Mouse (Mus musculus) cerebellum, adult 9-10 months (tissue): Measurements from ENCODE around the gene Jade1.

Experiments used
- DNase-seq: peaks from one replicate; pipeline ENCODE4 v3.0.0; 2022

Gene Jade1

GRCm38 (mm10) chr3:41601226-41602020 lies 45.9 kb downstream of the Jade1 start:
- DNase-seq, result no peak

GRCm38 (mm10) chr3:41602933-41603332 lies 47.4 kb downstream of the Jade1 start:
- no peak for DNase-seq

GRCm38 (mm10) chr3:41603470-41604019 lies 48.0 kb downstream of the Jade1 start:
- DNase-seq, result no peak

DNA sequence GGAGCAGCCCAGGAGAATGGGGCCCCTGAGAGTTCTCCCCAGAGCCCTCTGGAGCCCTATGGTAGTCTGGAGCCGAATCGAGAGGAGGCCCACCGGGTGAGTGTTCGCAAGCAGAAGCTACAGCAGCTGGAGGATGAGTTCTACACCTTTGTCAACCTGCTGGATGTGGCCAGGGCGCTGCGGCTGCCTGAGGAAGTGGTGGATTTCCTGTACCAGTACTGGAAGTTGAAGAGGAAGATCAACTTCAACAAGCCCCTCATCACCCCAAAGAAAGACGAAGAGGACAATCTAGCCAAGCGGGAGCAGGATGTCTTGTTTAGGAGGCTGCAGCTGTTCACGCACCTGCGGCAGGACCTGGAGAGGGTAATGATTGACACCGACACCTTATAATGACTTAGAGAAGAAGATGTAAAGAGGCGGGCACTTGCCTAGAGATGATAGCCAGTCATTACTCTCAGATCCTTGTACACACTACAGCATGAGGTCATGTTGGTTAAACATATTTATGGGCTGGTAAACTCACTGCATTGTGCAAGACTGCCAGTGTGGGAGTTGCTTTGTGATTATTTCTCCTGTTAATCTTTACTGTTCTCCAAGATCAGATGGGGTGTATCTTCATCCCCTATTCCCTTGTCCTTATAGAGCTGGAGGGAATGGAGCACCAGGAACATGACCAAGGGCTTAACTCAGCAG lies 49.2 kb downstream of the Jade1 start:
- no peak for DNase-seq

GRCm38 (mm10) chr3:41605601-41606329 lies 50.2 kb downstream of the Jade1 start:
- DNase-seq, result no peak

- DNase-seq, result no peak
These were observed 50.8 kb downstream of the Jade1 start for GRCm38 (mm10) chr3:41606330-41606664.

DNA sequence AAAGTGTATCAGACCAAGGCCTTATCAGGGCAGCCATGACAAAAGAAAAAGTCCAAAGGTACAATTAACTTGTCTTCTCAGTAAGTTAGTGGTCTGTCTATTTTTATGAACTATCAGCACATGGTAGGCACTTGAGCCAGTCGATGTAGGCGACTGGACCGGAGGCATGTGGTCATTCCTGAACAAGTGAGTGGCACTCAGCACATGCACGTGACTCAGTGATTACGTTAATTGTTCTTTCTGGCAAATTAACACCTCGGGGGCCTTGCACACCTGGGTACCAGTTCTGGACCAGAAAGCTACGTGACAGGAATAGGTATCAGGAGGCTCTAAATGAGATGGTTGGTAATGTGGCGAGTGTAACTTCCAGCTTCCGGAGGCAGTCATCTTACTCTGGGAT lies 51.5 kb downstream of the Jade1 start:
- no peak for DNase-seq

GRCm38 (mm10) chr3:41607467-41607866 lies 51.9 kb downstream of the Jade1 start:
- no peak for DNase-seq

- no peak for DNase-seq
These were observed 53.5 kb downstream of the Jade1 start for GRCm38 (mm10) chr3:41609071-41609470.

DNA sequence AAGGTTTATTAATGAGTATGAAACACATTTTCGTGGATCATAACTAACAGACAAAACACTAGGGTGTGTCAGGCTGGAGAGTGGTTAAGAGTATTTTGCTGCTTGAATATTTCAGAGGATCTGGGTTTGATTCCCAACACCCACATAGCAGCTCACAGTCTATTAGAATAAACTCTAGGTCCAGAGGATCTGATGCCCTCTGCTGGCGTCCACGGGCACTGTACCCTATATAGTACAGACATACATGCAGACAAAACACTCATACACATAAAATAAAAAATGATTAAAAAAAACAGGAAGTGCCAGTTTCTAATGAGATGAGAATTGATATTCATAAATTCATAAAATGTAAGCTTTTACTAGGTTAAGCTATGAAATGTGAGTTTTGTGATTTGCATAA lies 56.7 kb downstream of the Jade1 start:
- no peak for DNase-seq

- DNase-seq, result peak; percentile 70
These were observed 58.2 kb downstream of the Jade1 start for GRCm38 (mm10) chr3:41613706-41614105.

DNA sequence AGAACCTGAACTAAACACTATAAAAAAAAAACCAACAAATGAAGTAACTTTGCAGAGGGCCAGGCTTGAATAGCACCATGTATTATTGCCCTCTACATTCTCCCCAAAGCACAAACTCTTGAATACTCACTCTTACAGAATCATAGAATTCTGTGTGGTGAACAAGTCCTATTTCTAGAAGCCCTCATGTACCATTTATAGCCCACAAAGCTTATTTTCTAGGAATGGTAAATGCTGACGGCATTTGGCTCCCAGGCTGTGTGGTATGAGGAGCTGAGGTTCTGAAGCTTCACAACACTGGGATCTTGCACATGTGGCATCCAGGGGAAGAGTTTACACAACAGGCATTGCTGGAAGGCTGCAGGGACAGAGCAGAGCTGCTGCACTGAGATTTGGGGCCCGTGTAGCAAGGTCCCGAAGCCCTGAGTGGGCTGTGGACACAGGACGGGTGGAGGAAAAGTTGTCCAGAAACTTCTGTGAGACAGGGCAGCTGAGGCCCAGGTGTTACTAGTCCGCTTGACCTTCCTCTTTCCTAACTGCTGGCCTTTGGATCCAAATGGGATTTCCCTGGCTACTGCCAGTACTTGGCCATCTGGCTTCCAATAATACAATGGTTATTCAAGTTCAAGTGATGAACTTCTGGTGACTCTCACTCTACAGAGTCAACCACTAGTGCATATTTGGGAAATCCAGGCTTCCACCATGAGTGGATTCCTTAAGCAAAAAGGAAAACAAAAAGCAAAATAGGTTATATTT lies 58.9 kb downstream of the Jade1 start:
- no peak for DNase-seq

DNA sequence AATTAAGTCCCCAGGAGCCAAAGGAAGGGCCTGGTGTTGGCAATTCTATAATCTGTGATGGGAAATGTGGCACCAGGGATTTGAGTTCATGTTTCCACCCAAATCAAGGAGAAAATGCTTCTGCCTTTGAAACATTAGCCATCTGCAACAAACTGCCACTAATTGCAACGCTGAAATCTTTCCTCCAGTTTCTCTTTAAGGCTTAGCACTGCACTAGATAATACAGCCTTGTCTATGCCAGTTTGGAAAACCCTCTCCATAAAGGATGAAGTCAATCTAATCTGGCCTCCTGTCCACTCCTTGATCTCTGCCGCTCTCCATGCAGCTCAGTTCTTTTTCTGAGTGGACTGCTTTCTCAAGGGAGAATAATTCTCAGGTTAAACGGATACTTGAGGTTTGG lies 62.5 kb downstream of the Jade1 start:
- no peak for DNase-seq

DNA sequence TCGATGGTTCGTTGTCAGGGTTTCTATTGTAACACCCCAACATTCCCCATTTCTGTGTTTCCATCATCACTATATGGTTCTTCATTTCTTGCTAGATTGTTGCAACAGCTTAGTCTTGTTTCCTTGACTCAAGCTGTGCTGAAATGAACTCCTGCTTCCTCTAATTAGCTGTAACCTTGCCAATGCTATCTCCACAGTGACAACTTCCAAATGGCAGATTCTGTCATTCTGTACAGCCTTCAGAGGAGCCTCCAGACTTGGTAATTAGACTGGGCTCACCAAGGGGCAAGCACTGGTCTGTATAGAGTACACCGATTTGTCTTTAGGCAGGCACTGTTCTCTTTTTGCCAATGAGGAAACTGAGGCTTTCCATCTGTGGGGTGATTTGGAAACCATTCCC lies 63.0 kb downstream of the Jade1 start:
- peak; percentile 60 for DNase-seq

DNA sequence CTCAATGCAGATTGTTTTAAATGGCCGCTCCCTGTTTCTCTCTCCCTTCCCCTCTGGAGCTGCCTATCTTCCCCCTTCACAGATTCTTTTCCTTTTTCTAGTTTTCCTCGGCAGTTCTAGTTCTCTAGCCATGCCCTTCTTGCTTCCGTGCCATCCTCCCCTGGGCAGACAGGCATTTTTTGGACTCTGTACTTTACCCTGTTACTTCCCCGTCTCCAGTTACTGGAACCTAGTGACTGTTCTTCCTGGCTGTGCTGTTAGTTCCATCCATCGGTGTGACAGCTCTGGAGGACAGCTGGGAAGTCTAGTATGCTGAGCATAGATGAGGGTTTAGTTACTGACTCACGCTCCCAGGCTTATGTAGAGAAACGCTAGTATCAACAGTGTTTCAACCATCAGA lies 65.4 kb downstream of the Jade1 start:
- no peak for DNase-seq

GRCm38 (mm10) chr3:41655642-41656041 lies 100.1 kb downstream of the Jade1 start:
- no peak for DNase-seq
